Mouse (Mus musculus) kidney, postnatal 25 days (tissue): ENCODE results near the gene Cyp4f39.
A peak's percentile ranks its signal among the peaks of the same experiment; 100 is the strongest.
"Not testable (repeated sequence)": the region's sequence is repeated elsewhere in the genome, so short reads cannot be mapped to it uniquely, and the experiment has no call there.

Experiments
- DNase-seq, 2 experiments: peaks; one replicate each; pipeline ENCODE4 v3.0.0; 2021; ENCODE audit warnings: mixed read lengths in 2 of 2

The Cyp4f39 gene

DNA sequence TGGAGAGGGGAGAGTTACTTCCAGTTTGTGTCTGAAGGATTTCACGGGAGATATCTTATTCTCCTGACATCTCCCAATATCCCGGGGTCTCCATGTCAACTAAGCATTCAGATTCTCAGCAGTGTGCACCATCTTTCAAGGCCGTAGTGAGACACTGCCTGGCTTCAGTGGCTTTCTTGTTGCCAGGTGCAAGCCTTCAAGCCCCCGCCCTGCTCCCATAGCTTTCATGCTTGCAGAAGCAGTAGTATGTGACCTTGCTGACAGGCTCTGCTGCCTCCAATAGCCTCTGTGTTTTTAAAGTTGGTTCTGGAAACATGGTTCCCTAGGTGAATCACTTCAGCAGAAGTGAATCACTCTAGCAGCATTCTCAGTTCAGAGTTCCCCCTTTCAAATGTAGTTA, 79.8 kb downstream of the Cyp4f39 start:
- not testable (repeated sequence) for DNase-seq

DNA sequence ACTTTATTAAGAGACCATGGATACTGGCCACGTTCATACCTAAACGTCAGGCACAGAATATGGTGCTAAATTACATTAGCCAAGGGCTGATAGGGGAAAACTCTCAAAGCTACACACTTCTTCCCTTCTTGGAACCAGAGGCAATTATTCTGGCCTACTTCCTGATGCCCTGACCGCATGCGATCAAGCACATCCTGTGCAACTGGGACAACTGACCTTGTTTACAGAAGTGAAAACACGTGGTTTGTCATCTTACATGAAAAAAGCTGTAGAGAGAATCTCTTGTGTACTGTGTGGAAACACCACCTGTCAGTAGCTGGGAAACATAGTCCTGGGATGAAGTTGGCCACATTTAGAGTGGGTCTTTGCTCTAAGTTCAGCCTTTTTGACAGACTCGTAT, 81.5 kb downstream of the Cyp4f39 start:
- DNase-seq: no peak

DNA sequence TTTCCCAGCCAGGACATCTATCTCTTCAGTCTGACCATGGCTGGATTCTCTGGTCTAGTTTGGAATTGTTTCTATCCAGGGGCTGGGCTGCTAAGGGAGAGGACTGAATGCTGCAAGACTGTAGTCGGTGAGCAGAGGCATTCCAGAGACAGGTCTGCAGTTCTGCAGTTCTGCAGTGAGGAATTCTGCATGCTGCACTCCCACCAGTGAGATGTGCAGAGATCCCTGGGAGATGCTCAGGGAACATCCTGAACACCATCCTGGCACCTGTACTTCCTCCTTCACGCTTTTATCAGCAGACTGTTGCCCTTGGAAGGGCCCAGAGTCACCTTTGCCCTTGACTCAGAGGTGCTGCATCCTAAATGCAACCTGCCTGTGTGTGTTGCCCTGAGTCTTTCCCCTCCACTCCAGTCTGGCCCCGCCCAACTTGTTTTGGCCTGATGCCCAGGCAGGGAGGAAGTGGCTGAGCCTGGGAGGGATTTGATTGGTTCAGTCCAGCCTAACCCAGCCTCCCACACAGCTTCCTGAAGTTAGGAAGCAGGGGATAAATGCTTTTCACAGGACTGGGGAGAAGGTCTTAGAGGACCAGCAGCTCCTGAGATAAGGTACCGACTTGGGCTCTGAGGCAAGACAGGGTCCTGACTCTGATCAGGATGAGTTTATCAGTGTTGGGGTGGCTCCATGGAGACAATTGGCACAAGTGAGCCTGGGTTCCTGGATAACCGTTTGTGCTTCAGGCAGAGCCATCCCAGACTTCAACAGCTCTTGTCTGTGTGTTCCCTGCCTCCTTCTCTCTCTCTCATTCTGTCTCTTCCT, 83.7 kb downstream of the Cyp4f39 start, which contains the start of gene Cyp4f16:
TSS of gene Cyp4f16 (plus strand) at position 508 of the 816 bp plus-strand sequence.
- DNase-seq: peak; percentile 94 to 95

DNA sequence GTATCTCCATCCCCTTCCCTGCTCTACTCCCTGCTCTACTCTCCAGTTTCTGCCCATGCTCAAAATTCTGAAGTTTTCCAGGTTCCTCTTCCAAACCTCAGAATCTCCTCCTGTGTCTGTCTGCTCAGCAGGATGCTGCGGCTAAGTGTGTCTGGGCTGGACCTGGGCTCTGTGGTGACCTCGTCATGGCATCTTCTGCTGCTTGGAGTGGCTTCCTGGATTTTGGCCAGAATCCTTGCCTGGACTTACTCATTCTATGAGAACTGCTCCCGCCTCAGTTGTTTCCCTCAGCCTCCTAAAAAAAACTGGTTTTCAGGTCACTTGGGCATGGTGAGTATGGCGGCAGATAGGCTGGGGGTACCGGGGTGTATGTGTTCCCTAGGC, 84.3 kb downstream of the Cyp4f39 start:
- DNase-seq: peak; percentile 35 to 39
